ENCODE assay signal across 8 mouse cellular contexts in the genomic region with DNA sequence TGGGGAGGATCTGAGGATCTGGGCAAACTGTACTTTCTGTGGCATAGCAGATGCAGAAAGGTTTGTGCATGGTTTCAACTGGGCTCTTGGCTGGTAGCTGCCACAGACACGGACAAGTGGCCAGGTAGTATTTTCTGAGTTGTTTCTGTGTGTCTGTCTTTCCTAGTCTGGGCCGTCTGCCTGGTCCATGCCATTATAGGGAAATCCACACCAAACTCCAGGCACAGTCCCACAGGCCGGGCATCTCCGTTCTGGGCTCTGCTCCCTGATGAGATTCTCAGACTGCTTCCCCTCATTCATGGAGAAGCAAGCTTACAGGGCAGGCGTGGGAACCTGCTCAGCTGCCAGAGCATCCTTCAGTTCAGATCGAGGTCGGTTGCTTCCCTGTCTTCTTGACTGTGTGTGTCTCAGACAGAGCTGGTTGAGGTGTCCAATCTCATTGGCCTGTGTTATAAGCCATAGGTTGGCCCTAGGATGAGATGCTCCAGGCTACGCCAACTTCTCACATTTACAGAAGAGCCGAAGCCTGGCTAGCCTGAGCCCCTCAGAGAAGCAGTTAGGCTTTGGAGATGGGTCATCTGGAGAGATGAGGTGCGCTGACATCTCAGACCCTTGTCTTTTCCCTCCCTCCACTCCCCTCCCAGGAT. TPM values are rescaled to one million over a fixed set of nuclear protein-coding genes. Genes with fewer than 3 reads are reported as not detected.
DNase-seq lines count a peak whose midpoint lies in the region; ATAC-seq lines count a peak whose summit lies in the region.

A gene (plus strand): TSS at position 51 of the 647 bp plus-strand sequence.

- H3K27me3 ChIP-seq in kidney, embryonic 14.5 days (ENCODE audit: control insufficient read depth, insufficient read depth, low read length), result no peaks in the 10 kb centered on the region
- no peaks in the 10 kb centered on the region for H3K27me3 ChIP-seq in intestine, embryonic 15.5 days (replicated peaks)
- peaks cover 25% of the 10 kb centered on the region for H3K27me3 ChIP-seq in midbrain, embryonic 13.5 days

- peak; percentile 37 for ATAC-seq in kidney, embryonic 14.5 days (ENCODE audit: low FRiP score, low TSS enrichment)
- peak; percentile 48; the same call in 1 of the 2 replicates for ATAC-seq in intestine, embryonic 15.5 days
- peak; percentile 67 for ATAC-seq in midbrain, embryonic 13.5 days

- no peaks in the 10 kb centered on the region for H3K36me3 ChIP-seq in kidney, embryonic 14.5 days (ENCODE audit: control insufficient read depth, insufficient read depth, low read length)
- no peaks in the 10 kb centered on the region for H3K36me3 ChIP-seq in intestine, embryonic 15.5 days
- H3K36me3 ChIP-seq in midbrain, embryonic 13.5 days, result no peaks in the 10 kb centered on the region

- H3K4me1 ChIP-seq in kidney, embryonic 14.5 days (ENCODE audit: control insufficient read depth, insufficient read depth, low read length), result peaks cover 9% of the 10 kb centered on the region
- H3K4me1 ChIP-seq in intestine, embryonic 15.5 days (replicated peaks), result peaks cover 12% of the 10 kb centered on the region; the same call in 1 of the 2 replicates
- H3K4me1 ChIP-seq in midbrain, embryonic 13.5 days (replicated peaks), result peaks cover 15% of the 10 kb centered on the region

- peak within 1 kb of the TSS; percentile 71 for H3K4me3 ChIP-seq in kidney, embryonic 14.5 days (ENCODE audit: low read length)
- H3K4me3 ChIP-seq in intestine, embryonic 15.5 days (replicated peaks), result peak within 1 kb of the TSS; percentile 74
- H3K4me3 ChIP-seq in midbrain, embryonic 13.5 days (replicated peaks), result peak within 1 kb of the TSS; percentile 63

- peak within 1 kb of the TSS; percentile 71 for H3K9ac ChIP-seq in kidney, embryonic 14.5 days (ENCODE audit: low read depth, low read length)
- H3K9ac ChIP-seq in intestine, embryonic 15.5 days, result peak within 1 kb of the TSS; percentile 73
- H3K9ac ChIP-seq in midbrain, embryonic 13.5 days (replicated peaks), result peak within 1 kb of the TSS; percentile 75

- no peaks in the 10 kb centered on the region for H3K9me3 ChIP-seq in kidney, embryonic 14.5 days (ENCODE audit: control insufficient read depth, low read length)
- no peaks in the 10 kb centered on the region for H3K9me3 ChIP-seq in intestine, embryonic 15.5 days
- H3K9me3 ChIP-seq in midbrain, embryonic 13.5 days, result no peaks in the 10 kb centered on the region

- H3K27ac ChIP-seq in kidney, embryonic 14.5 days (ENCODE audit: low read depth, low read length), result no peak within 1 kb of the TSS
- no peak within 1 kb of the TSS for H3K27ac ChIP-seq in intestine, embryonic 15.5 days
- no peak within 1 kb of the TSS for H3K27ac ChIP-seq in midbrain, embryonic 13.5 days

- WGBS in kidney, embryonic 14.5 days, result 40% methylated on average over 10 of the region's 10 CpGs
- 55% methylated on average over 10 of the region's 10 CpGs for WGBS in intestine, embryonic 15.5 days
- WGBS in midbrain, embryonic 13.5 days, result 49% methylated on average over 10 of the region's 10 CpGs

- no peak for DNase-seq in kidney, adult 8-10 months
- DNase-seq in adrenal gland, adult 8-10 months, result no peak
- no peak for DNase-seq in gastrocnemius, postnatal 14 days
- no peak for DNase-seq in right cerebral cortex, postnatal 36 days (ENCODE audit: low spot score in 2 of 2)
- no peak for DNase-seq in natural killer cell, adult 2 months (ENCODE audit: low spot score in 2 of 2)

- H3K4me2 ChIP-seq in kidney, embryonic 14.5 days (replicated peaks; ENCODE audit: low read depth, low read length), result peak within 1 kb of the TSS; percentile 100
- peak within 1 kb of the TSS; percentile 93 for H3K4me2 ChIP-seq in intestine, embryonic 15.5 days (replicated peaks)
- H3K4me2 ChIP-seq in midbrain, embryonic 13.5 days (replicated peaks), result peak within 1 kb of the TSS; percentile 99

- intact Hi-C loops in gastrocnemius, postnatal 14 days (cut with DNase I; ENCODE audit: low total_unique reads), result no loop called here

RNA-seq across cellular contexts. Expression of the gene that starts here (rescaled TPM):
- 19.3 and 25.1 TPM in 2 replicates for polyA plus RNA-seq in kidney, embryonic 14.5 days (2014; fragmentation: Nextera tagmentation; extraction: Ambion mirVana)
- total RNA-seq in adrenal gland, adult 8-10 months (2022), result 10 to 100 TPM; 29.1 to 52.2 (median 44.5) TPM
- total RNA-seq in gastrocnemius, postnatal 14 days (2021), result 10 to 100 TPM; 19.9 to 21.2 TPM
- 41.8 and 44.8 TPM in 2 replicates for polyA plus RNA-seq in intestine, embryonic 15.5 days (2015; fragmentation: Nextera tagmentation; extraction: Ambion mirVana)
- 6.0 and 7.8 TPM in 2 replicates for polyA plus RNA-seq in midbrain, embryonic 13.5 days (2015; fragmentation: Nextera tagmentation; extraction: Ambion mirVana)
